Mouse (Mus musculus) liver, embryonic 14.5 days (tissue): Measurements from ENCODE around the gene Herc1. TPM values are rescaled to one million over a fixed set of nuclear protein-coding genes. Genes with fewer than 3 reads are reported as not detected.
"Not testable (repeated sequence)": the region's sequence is repeated elsewhere in the genome, so short reads cannot be mapped to it uniquely, and the experiment has no call there.

Source experiments
- ATAC-seq: fragments of 200-750 bp; cut with Nextera tagmentation; 2 replicates; pipeline ENCODE4 v1.8.0; 2017; ENCODE audit warnings: moderate number of reproducible peaks, mild to moderate bottlenecking, moderate library complexity; ENCODE audit not compliant: insufficient read depth
- DNase-seq, 3 experiments: peaks; one replicate each; pipeline ENCODE4 v3.0.0-alpha.2; 2012 to 2013; ENCODE audit warnings: low read depth in 3 of 3, low spot score in 3 of 3
- H3K27ac ChIP-seq: fragments of 300-500 bp; sonication (generic); 2 replicates; pipeline ENCODE4 v1.5.1; 2014; ENCODE audit warnings: moderate library complexity, mild to moderate bottlenecking, control low read depth, inconsistent platforms
- H3K27me3 ChIP-seq: fragments of 300-500 bp; sonication (generic); 2 replicates; pipeline ENCODE4 v1.6.1; 2014; ENCODE audit warnings: mild to moderate bottlenecking, low read length, moderate library complexity; ENCODE audit not compliant: control insufficient read depth, insufficient read depth
- H3K36me3 ChIP-seq: fragments of 300-500 bp; sonication (generic); replicated peaks from 2 replicates; pipeline ENCODE4 v1.6.1; 2014; ENCODE audit warnings: low read depth; ENCODE audit not compliant: control insufficient read depth, insufficient read depth
- H3K4me1 ChIP-seq, 2 experiments: fragments of 200-500 bp in 1 of 2; fragments of 300-500 bp in 1 of 2; sonication (generic) in 1 of 2; replicated peaks; 2 replicates each; pipeline ENCODE4 v1.6.1; 2012 to 2014; ENCODE audit warnings: antibody characterized with exemption in 1 of 2, inconsistent platforms in 1 of 2, low read length in 1 of 2; ENCODE audit not compliant: control insufficient read depth in 2 of 2, insufficient read depth in 2 of 2
- H3K4me2 ChIP-seq: fragments of 300-500 bp; sonication (generic); 2 replicates; pipeline ENCODE4 v1.6.1; 2014; ENCODE audit warnings: low read depth, mild to moderate bottlenecking, control low read depth, moderate library complexity
- H3K4me3 ChIP-seq, 2 experiments: fragments of 200-500 bp in 1 of 2; fragments of 300-500 bp in 1 of 2; sonication (generic) in 1 of 2; 2 replicates each; pipeline ENCODE4 v1.5.1; 2012 to 2014; ENCODE audit warnings: low read depth in 2 of 2, low read length in 2 of 2, mild to moderate bottlenecking in 2 of 2, control low read depth in 1 of 2, inconsistent platforms in 1 of 2, moderate library complexity in 1 of 2; ENCODE audit not compliant: insufficient read depth in 1 of 2
- H3K9ac ChIP-seq: fragments of 300-500 bp; sonication (generic); replicated peaks from 2 replicates; pipeline ENCODE4 v1.6.1; 2014; ENCODE audit warnings: mild to moderate bottlenecking, control low read depth, moderate library complexity
- H3K9me3 ChIP-seq: fragments of 300-500 bp; sonication (generic); 2 replicates; pipeline ENCODE4 v1.6.1; 2016; ENCODE audit warnings: low read length, mixed read lengths; ENCODE audit not compliant: control insufficient read depth
- CTCF ChIP-seq: IDR thresholded peaks from 2 replicates; pipeline ENCODE4 v1.5.1; 2016; ENCODE audit warnings: antibody characterized with exemption, low read depth, control low read depth
- EP300 ChIP-seq: IDR thresholded peaks from 2 replicates; pipeline ENCODE4 v1.6.1; 2016; ENCODE audit warnings: antibody characterized with exemption, low read depth
- WGBS: fragments of 180-500 bp; shearing (Covaris S2); extraction: QIAGEN DNeasy Blood & Tissue Kit; methylation state at CpG from one replicate; pipeline ENCODE4 v1.1.7; 2014; ENCODE audit not compliant: insufficient replicate concordance; 5-methylcytosine and 5-hydroxymethylcytosine counted together
- polyA plus RNA-seq, 2 experiments: library from polyadenylated mRNA; depleted of rRNA in 1 of 2; stranded (reverse) in 1 of 2; unstranded in 1 of 2; fragments of >200 nt; fragmentation: Nextera tagmentation in 1 of 2; extraction: Ambion mirVana in 1 of 2; gene quantifications; 2 replicates each; pipeline versions ENCODE4 v1.2.1 to v1.2.3; 2012 to 2014

The Herc1 gene
- polyA plus RNA-seq, 2 experiments, result 23.9 to 25.0 TPM

DNA sequence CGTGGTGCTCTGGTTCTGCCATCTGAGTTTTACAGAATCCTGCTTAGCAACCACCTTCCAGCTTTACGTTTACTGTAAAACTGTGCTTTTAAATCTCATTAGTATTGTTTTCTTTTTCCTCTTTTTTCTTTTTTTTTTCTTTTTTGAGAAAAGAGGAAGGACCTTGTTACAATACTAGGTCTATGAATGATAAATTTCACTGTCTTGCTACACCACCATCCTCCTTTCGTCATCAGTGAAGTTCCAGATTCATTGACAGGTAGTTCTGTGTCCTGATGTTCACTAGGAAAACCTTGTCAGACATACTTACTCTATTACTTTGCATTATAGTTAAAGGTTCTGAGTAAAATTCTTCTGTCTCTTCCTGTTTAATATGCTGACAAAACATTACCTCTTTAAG lies 33.2 kb downstream of the Herc1 start:
- H3K27ac ChIP-seq, result no peak overlapping the region
- DNase-seq (no peak), ATAC-seq (no peak)
- H3K9ac ChIP-seq, result no peak overlapping the region
- TF ChIP-seq EP300 (no peak), CTCF (no peak)
- H3K27me3 ChIP-seq, result no peaks in the 10 kb centered on the region
- H3K4me1 ChIP-seq, result no peaks in the 10 kb centered on the region
- WGBS, result 86% methylated on average over 3 of the region's 3 CpGs
- no peak overlapping the region for H3K4me3 ChIP-seq
- H3K4me2 ChIP-seq, result no peak overlapping the region
- no peaks in the 10 kb centered on the region for H3K9me3 ChIP-seq
- peaks cover 36% of the 10 kb centered on the region for H3K36me3 ChIP-seq

GRCm38 (mm10) chr9:66390338-66390737 lies 40.1 kb downstream of the Herc1 start:
- not testable (repeated sequence) for H3K4me3 ChIP-seq, H3K4me1 ChIP-seq, H3K4me2 ChIP-seq, DNase-seq, H3K27ac ChIP-seq, H3K9ac ChIP-seq, ATAC-seq, H3K27me3 ChIP-seq, H3K9me3 ChIP-seq
- WGBS, result 89% methylated on average over 2 of the region's 2 CpGs
- peaks cover 57% of the 10 kb centered on the region for H3K36me3 ChIP-seq

- Histone ChIP-seq H3K4me1 (no peaks in the 10 kb centered on the region), H3K27me3 (no peaks in the 10 kb centered on the region), H3K36me3 (peaks cover 57% of the 10 kb centered on the region), H3K27ac (no peak overlapping the region), H3K9ac (no peak overlapping the region), H3K4me3 (no peak overlapping the region), H3K9me3 (no peaks in the 10 kb centered on the region), H3K4me2 (no peak overlapping the region)
- WGBS, result 68% methylated on average over 5 of the region's 5 CpGs
- ATAC-seq (no peak), DNase-seq (no peak)
- TF ChIP-seq EP300 (no peak), CTCF (no peak)
Measured at GRCm38 (mm10) chr9:66393304-66393703, 43.1 kb downstream of the Herc1 start.

DNA sequence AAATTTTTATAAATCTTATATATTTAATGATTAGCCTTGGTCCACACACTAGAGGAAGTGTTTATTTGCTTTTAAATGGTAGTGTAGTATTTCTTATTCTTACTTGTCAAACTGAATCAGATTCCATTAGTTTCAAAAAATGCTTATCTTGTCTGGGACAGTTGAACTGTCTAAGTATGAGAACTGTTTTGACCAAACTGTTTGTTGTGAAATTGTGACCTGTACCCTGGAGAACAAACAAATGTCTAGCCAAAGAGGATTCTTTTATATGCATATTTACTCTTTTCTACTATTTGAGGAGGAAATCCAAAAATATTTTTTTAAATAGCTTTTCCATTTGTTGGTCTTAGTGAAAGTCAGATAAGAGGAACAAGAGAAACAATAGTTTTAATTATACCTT lies 73.2 kb downstream of the Herc1 start:
- DNase-seq (no peak), ATAC-seq (no peak)
- no peaks in the 10 kb centered on the region for H3K27me3 ChIP-seq
- no peak overlapping the region for H3K27ac ChIP-seq
- peaks cover 13% of the 10 kb centered on the region for H3K36me3 ChIP-seq
- no peaks in the 10 kb centered on the region for H3K9me3 ChIP-seq
- H3K4me2 ChIP-seq, result no peak overlapping the region
- no peaks in the 10 kb centered on the region for H3K4me1 ChIP-seq
- no peak overlapping the region for H3K9ac ChIP-seq
- no peak for TF ChIP-seq EP300
- H3K4me3 ChIP-seq, result no peak overlapping the region

DNA sequence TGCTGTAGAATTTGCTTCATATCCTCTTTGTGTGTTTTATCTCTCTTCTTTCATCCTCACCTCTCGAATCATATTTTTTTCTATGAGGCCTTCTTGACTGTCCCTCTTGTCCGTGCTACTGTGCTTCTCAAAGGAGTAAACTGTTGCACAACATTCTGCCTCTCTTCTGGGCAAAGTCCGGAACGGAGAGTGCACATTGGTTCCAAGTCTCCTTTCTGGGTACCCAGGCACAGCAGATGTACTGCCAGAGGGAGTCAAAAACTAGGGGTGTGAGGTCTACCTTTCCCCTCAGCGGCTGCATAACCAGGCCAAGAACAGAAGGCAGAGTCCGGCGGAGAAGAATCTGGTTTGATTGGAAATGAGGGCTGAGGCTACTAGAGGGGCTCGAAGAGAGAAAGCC lies 89.8 kb downstream of the Herc1 start:
- no peak overlapping the region for H3K4me3 ChIP-seq
- no peaks in the 10 kb centered on the region for H3K4me1 ChIP-seq
- H3K4me2 ChIP-seq, result no peak overlapping the region
- TF ChIP-seq EP300 (no peak), CTCF (no peak)
- no peak overlapping the region for H3K27ac ChIP-seq
- 92% methylated on average over 8 of the region's 8 CpGs for WGBS
- DNase-seq, result no peak
- H3K9ac ChIP-seq, result no peak overlapping the region
- H3K27me3 ChIP-seq, result no peaks in the 10 kb centered on the region
- H3K36me3 ChIP-seq, result peaks cover 66% of the 10 kb centered on the region
- H3K9me3 ChIP-seq, result no peaks in the 10 kb centered on the region
- ATAC-seq, result no peak

GRCm38 (mm10) chr9:66448253-66448652 lies 98.0 kb downstream of the Herc1 start:
- Histone ChIP-seq H3K9ac (no peak overlapping the region), H3K4me3 (no peak overlapping the region), H3K36me3 (peaks cover 65% of the 10 kb centered on the region), H3K27ac (no peak overlapping the region), H3K4me2 (no peak overlapping the region), H3K9me3 (no peaks in the 10 kb centered on the region), H3K4me1 (no peaks in the 10 kb centered on the region), H3K27me3 (no peaks in the 10 kb centered on the region)
- DNase-seq (no peak), ATAC-seq (no peak)
- no peak for TF ChIP-seq CTCF
- TF ChIP-seq EP300, result no peak
- 83% methylated on average over 5 of the region's 5 CpGs for WGBS
